ENCODE assay signal across 15 mouse cellular contexts in the genomic region with DNA sequence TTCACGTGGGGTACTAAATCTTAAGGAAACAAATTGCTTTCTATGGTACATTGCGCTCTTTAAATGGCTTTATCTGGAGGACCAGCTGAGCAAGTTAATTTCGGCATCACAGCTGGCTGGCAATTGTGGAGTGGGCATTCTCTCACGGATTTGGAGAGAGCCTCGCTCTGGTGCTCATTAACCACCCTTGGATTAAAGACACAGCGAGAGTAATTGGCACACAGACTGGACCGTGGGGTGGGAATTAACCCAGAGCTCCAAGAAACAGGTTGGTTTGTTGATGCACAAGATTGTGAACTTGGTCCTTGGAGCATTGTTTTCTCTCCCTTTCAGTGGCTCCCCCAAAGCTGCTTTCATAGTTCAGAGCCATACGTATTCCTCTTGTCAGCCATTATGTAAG.
DNase-seq lines count a peak whose midpoint lies in the region; ATAC-seq and TF ChIP-seq lines count a peak whose summit lies in the region.
"Had no signal": no experiment of that assay in that cellular context is flagged by ENCODE, and none has a peak within 500 bp of the region (broad histone marks: within the 10 kb centered on the region; RNA-seq: fewer than 3 reads in every experiment).

No protein-coding gene starts in this region.

- no peaks in the 10 kb centered on the region for H3K4me1 ChIP-seq in kidney, adult 2 months (ENCODE audit: control insufficient read depth, insufficient read depth, low read length)
- H3K4me1 ChIP-seq in kidney, embryonic 16.5 days (ENCODE audit: insufficient read depth, low read length) = no peaks in the 10 kb centered on the region
- peaks cover 49% of the 10 kb centered on the region for H3K4me1 ChIP-seq in forebrain, embryonic 10.5 days
- peaks cover 26% of the 10 kb centered on the region for H3K4me1 ChIP-seq in limb, embryonic 10.5 days
- H3K4me1 ChIP-seq in heart, embryonic 12.5 days (replicated peaks) = no peaks in the 10 kb centered on the region
- H3K4me1 ChIP-seq: liver, embryonic 13.5 days; neural tube, embryonic 12.5 days had no signal

- no peak overlapping the region for H3K4me2 ChIP-seq in kidney, embryonic 16.5 days (replicated peaks; ENCODE audit: low read depth, low read length)
- no peak overlapping the region for H3K4me2 ChIP-seq in heart, embryonic 12.5 days
- H3K4me2 ChIP-seq: liver, embryonic 13.5 days; neural tube, embryonic 12.5 days had no signal

- H3K9me3 ChIP-seq in kidney, embryonic 16.5 days (ENCODE audit: low read length) = no peaks in the 10 kb centered on the region
- H3K9me3 ChIP-seq in forebrain, embryonic 10.5 days = no peaks in the 10 kb centered on the region
- no peaks in the 10 kb centered on the region for H3K9me3 ChIP-seq in limb, embryonic 10.5 days (replicated peaks)
- no peaks in the 10 kb centered on the region for H3K9me3 ChIP-seq in heart, embryonic 12.5 days (replicated peaks)
- H3K9me3 ChIP-seq: liver, embryonic 13.5 days; neural tube, embryonic 12.5 days had no signal

- no peak for ATAC-seq in kidney, embryonic 16.5 days (ENCODE audit: low FRiP score, low TSS enrichment)
- no peak for ATAC-seq in heart, embryonic 12.5 days (ENCODE audit: insufficient number of reproducible peaks, low FRiP score)

- 44% methylated on average over 8 of the region's 8 CpGs for WGBS in kidney, adult 2 months
- WGBS in kidney, embryonic 16.5 days = 60% methylated on average over 8 of the region's 8 CpGs
- 22% methylated on average over 8 of the region's 8 CpGs for WGBS in forebrain, embryonic 10.5 days
- WGBS in limb, embryonic 10.5 days = 75% methylated on average over 8 of the region's 8 CpGs
- WGBS in heart, embryonic 12.5 days = 68% methylated on average over 8 of the region's 8 CpGs

- H3K9ac ChIP-seq in kidney, embryonic 16.5 days (replicated peaks; ENCODE audit: low read length) = no peak overlapping the region
- no peak overlapping the region for H3K9ac ChIP-seq in heart, embryonic 12.5 days
- H3K9ac ChIP-seq: liver, embryonic 13.5 days; neural tube, embryonic 12.5 days had no signal

- TF ChIP-seq POLR2A in kidney, adult 2 months (IDR thresholded peaks at IDR 0.05; ENCODE audit: low read depth, low read length) = no peak

- no peak for TF ChIP-seq CTCF in kidney, adult 2 months (conservative IDR thresholded peaks at IDR 0.05; ENCODE audit: insufficient read depth, insufficient read length, low read depth, low read length)

- no peak overlapping the region for H3K4me3 ChIP-seq in kidney, adult 2 months (ENCODE audit: insufficient read depth, low read depth, low read length)
- H3K4me3 ChIP-seq in kidney, embryonic 16.5 days (ENCODE audit: low read length) = no peak overlapping the region
- no peak overlapping the region for H3K4me3 ChIP-seq in forebrain, embryonic 10.5 days
- no peak overlapping the region for H3K4me3 ChIP-seq in limb, embryonic 10.5 days
- H3K4me3 ChIP-seq in heart, embryonic 12.5 days = no peak overlapping the region
- H3K4me3 ChIP-seq: erythroblast, embryonic 14.5 days; liver, embryonic 13.5 days; neural tube, embryonic 12.5 days had no signal

- H3K36me3 ChIP-seq in kidney, adult 2 months (ENCODE audit: control insufficient read depth, insufficient read depth, low read length) = no peaks in the 10 kb centered on the region
- no peaks in the 10 kb centered on the region for H3K36me3 ChIP-seq in kidney, embryonic 16.5 days (ENCODE audit: insufficient read depth, low read length)
- H3K36me3 ChIP-seq in forebrain, embryonic 10.5 days (replicated peaks) = no peaks in the 10 kb centered on the region
- H3K36me3 ChIP-seq in limb, embryonic 10.5 days = no peaks in the 10 kb centered on the region
- no peaks in the 10 kb centered on the region for H3K36me3 ChIP-seq in heart, embryonic 12.5 days
- H3K36me3 ChIP-seq: liver, embryonic 13.5 days; neural tube, embryonic 12.5 days had no signal

- peak; percentile 63 for DNase-seq in kidney, adult 2 months
- peak; percentile 43 for DNase-seq in brain, adult 2 months (ENCODE audit: low read depth, low spot score)
- peak; percentile 72 for DNase-seq in forebrain, embryonic 10.5 days (ENCODE audit: extremely low spot score, low spot score)
- peak; percentile 34 to 50 for DNase-seq in kidney, postnatal 4 days
- no peak for DNase-seq in urinary bladder, postnatal 4 days (ENCODE audit: low spot score in 2 of 2)
- DNase-seq in limb, embryonic 10.5 days (ENCODE audit: low spot score) = no peak
- DNase-seq: cerebellum, postnatal 36 days; gastrocnemius, postnatal 36 days; liver, embryonic 13.5 days; spleen, adult 18-20 months had no signal

- no peak overlapping the region for H3K27ac ChIP-seq in kidney, adult 2 months (ENCODE audit: insufficient read depth, low read depth, low read length)
- H3K27ac ChIP-seq in kidney, embryonic 16.5 days (ENCODE audit: low read length) = no peak overlapping the region
- H3K27ac ChIP-seq in forebrain, embryonic 10.5 days = 0 out of 2 replicates have a peak overlapping the region, but pooled peaks have one; percentile 45
- no peak overlapping the region for H3K27ac ChIP-seq in limb, embryonic 10.5 days
- H3K27ac ChIP-seq in heart, embryonic 12.5 days (ENCODE audit: poor library complexity, severe bottlenecking) = no peak overlapping the region
- H3K27ac ChIP-seq: liver, embryonic 13.5 days; macrophage; neural tube, embryonic 12.5 days had no signal

- H3K27me3 ChIP-seq in kidney, adult 2 months (replicated peaks; ENCODE audit: control insufficient read depth, insufficient read depth, low read length) = no peaks in the 10 kb centered on the region
- H3K27me3 ChIP-seq in kidney, embryonic 16.5 days (ENCODE audit: insufficient read depth, low read length) = no peaks in the 10 kb centered on the region
- peaks cover 14% of the 10 kb centered on the region for H3K27me3 ChIP-seq in forebrain, embryonic 10.5 days (ENCODE audit: poor library complexity, severe bottlenecking)
- no peaks in the 10 kb centered on the region for H3K27me3 ChIP-seq in limb, embryonic 10.5 days (ENCODE audit: low read depth, poor library complexity, severe bottlenecking)
- no peaks in the 10 kb centered on the region for H3K27me3 ChIP-seq in heart, embryonic 12.5 days (replicated peaks)
- H3K27me3 ChIP-seq: liver, embryonic 13.5 days; neural tube, embryonic 12.5 days had no signal

Comparison
In these comparisons a context has a peak if more than half of its experiments do, and no peak if none do; other contexts are left out.
1. DNase-seq: peak in kidney, adult 2 months (single experiment), brain, adult 2 months (single experiment), forebrain, embryonic 10.5 days (single experiment) and kidney, postnatal 4 days (2 of 2); none in urinary bladder, postnatal 4 days (0 of 2) and limb, embryonic 10.5 days (single experiment).